Mouse (Mus musculus) heart, postnatal 0 days (tissue): ENCODE measurements around the gene Cd164l2. TPM values are rescaled to one million over a fixed set of nuclear protein-coding genes. Genes with fewer than 3 reads are reported as not detected.

Source experiments
- ATAC-seq: fragments of 200-750 bp; cut with Nextera tagmentation; 2 replicates; pipeline ENCODE4 v1.8.0; 2017; ENCODE audit warnings: low read depth, moderate number of reproducible peaks, moderate library complexity; ENCODE audit not compliant: insufficient read depth
- DNase-seq: peaks from one replicate; pipeline ENCODE4 v3.0.0-alpha.2; 2016; ENCODE audit warnings: low spot score
- H3K27ac ChIP-seq: fragments of 300-500 bp; sonication (generic); 2 replicates; pipeline ENCODE4 v1.5.1; 2014; ENCODE audit warnings: low read depth, mild to moderate bottlenecking
- H3K27me3 ChIP-seq: fragments of 300-500 bp; sonication (generic); 2 replicates; pipeline ENCODE4 v1.6.1; 2014; ENCODE audit warnings: low read length, mixed read lengths; ENCODE audit not compliant: control insufficient read depth, insufficient read depth
- H3K36me3 ChIP-seq: fragments of 300-500 bp; sonication (generic); replicated peaks from 2 replicates; pipeline ENCODE4 v1.6.1; 2014; ENCODE audit warnings: low read length, mixed read lengths; ENCODE audit not compliant: control insufficient read depth, insufficient read depth
- H3K4me1 ChIP-seq: fragments of 300-500 bp; sonication (generic); 2 replicates; pipeline ENCODE4 v1.6.1; 2014; ENCODE audit warnings: antibody characterized with exemption; ENCODE audit not compliant: control insufficient read depth, insufficient read depth
- H3K4me2 ChIP-seq: fragments of 300-500 bp; sonication (generic); 2 replicates; pipeline ENCODE4 v1.6.1; 2014; ENCODE audit warnings: low read depth, mild to moderate bottlenecking, low read length, moderate library complexity
- H3K4me3 ChIP-seq: fragments of 300-500 bp; sonication (generic); 2 replicates; pipeline ENCODE4 v1.5.1; 2014; ENCODE audit warnings: low read depth, low read length
- H3K9ac ChIP-seq: fragments of 300-500 bp; sonication (generic); replicated peaks from 2 replicates; pipeline ENCODE4 v1.6.1; 2014; ENCODE audit warnings: low read depth, low read length, mixed read lengths
- H3K9me3 ChIP-seq: fragments of 300-500 bp; sonication (generic); replicated peaks from 2 replicates; pipeline ENCODE4 v1.6.1; 2016; ENCODE audit warnings: low read length; ENCODE audit not compliant: control insufficient read depth
- CTCF ChIP-seq: IDR thresholded peaks from 2 replicates; pipeline ENCODE4 v1.5.1; 2016; ENCODE audit warnings: antibody characterized with exemption, control low read depth, low read depth
- EP300 ChIP-seq: IDR thresholded peaks from 2 replicates; pipeline ENCODE4 v1.6.1; 2016; ENCODE audit warnings: antibody characterized with exemption, low read depth
- WGBS: fragments of 180-500 bp; shearing (Covaris S2); extraction: QIAGEN DNeasy Blood & Tissue Kit; methylation state at CpG from one replicate; pipeline ENCODE4 v1.1.7; 2014; 5-methylcytosine and 5-hydroxymethylcytosine counted together
- polyA plus RNA-seq: library from polyadenylated mRNA; unstranded; fragments of >200 nt; fragmentation: Nextera tagmentation; extraction: Ambion mirVana; gene quantifications from 2 replicates; pipeline ENCODE4 v1.2.1, GENCODE M21; 2015
- total RNA-seq: library from RNA; depleted of rRNA; stranded (reverse); fragments of >200 nt; gene quantifications from 2 replicates; pipeline ENCODE4 v1.2.3, GENCODE M21; 2014; ENCODE audit warnings: low replicate concordance

Gene Cd164l2
- total and polyA plus RNA-seq, 2 experiments from 2014 or later: 0.33 TPM; not detected in 1

GRCm38 (mm10) chr4:133257798-133258408, 46.0 kb downstream of the Cd164l2 start:
- ATAC-seq (no peak), DNase-seq (no peak)
- TF ChIP-seq EP300: no peak
- TF ChIP-seq CTCF: no peak
- H3K27me3 ChIP-seq: peaks cover 23% of the 10 kb centered on the region
- WGBS: 81% methylated on average over 12 of the region's 12 CpGs
- H3K4me2 ChIP-seq: no peak overlapping the region
- H3K27ac ChIP-seq: no peak overlapping the region
- H3K9me3 ChIP-seq: no peaks in the 10 kb centered on the region
- no peaks in the 10 kb centered on the region for H3K36me3 ChIP-seq
- no peak overlapping the region for H3K9ac ChIP-seq
- no peaks in the 10 kb centered on the region for H3K4me1 ChIP-seq
- H3K4me3 ChIP-seq: no peak overlapping the region

DNA sequence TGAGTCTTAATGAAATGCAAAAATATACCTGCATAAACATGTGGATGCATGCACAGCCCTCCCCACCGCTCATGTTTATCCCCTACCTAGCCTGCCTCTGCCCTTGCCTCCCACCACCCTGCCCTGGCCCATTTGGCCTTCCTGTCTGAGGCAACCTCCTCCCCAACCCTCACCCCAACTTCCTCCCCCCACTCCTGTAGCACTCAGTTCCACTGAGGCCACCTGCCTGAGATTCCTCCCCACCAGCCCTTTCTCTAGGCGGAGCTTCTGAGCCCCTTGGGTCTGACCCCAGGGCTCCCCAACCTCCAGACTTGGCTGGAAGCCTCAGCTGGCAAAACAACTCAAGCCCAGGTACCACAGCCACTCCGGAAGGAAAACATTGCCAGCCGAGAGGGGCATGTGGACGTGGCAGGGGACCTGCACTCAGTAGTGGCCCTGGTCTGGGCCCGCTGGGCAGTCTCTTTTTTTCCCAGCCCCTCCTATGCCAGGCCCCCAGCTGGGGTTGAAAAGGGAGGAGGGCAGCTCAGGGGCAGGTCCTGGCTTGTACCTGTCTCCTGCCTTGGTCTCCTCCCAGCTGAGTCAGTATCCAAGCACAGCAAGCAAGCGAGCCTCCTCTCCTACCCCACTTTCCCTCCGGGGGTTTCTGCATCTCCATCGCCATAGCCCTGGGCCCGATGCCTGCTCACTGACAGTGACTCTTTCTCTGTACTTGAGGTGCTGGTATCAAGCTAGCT, 49.9 kb downstream of the Cd164l2 start:
- Histone ChIP-seq H3K9me3 (no peaks in the 10 kb centered on the region), H3K27me3 (peaks cover 8% of the 10 kb centered on the region; the same call in 1 of the 2 replicates), H3K27ac (no peak overlapping the region), H3K4me2 (peak overlapping the region; percentile 3; the same call in 1 of the 2 replicates), H3K9ac (no peak overlapping the region), H3K4me1 (no peaks in the 10 kb centered on the region), H3K4me3 (no peak overlapping the region), H3K36me3 (peaks cover 20% of the 10 kb centered on the region)
- ATAC-seq (no peak), DNase-seq (no peak)
- no peak for TF ChIP-seq EP300
- TF ChIP-seq CTCF: no peak
- WGBS: 55% methylated on average over 10 of the region's 10 CpGs

DNA sequence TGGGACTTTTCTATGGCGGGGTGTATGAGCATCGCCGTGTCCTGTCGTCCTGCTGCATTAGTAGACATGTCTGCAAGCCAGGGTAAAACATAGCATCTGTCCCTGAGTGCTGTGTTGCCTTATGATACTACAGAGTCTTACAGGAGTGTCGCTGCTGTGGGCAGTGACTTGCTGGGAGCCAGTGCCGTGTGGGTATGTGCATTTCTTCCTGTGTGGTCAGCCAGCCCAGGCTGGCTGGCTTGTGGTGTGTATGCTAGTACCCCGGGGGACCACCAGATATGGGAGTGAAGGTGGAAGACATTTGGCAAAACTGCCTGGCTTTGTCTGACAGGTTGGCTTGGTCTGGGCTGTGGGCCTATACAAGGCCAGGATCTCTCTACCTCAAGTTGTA, 50.4 kb downstream of the Cd164l2 start:
- H3K4me2 ChIP-seq: peak overlapping the region; percentile 3; the same call in 1 of the 2 replicates
- no peak for TF ChIP-seq EP300
- no peak for TF ChIP-seq CTCF
- no peak overlapping the region for H3K27ac ChIP-seq
- peaks cover 25% of the 10 kb centered on the region for H3K36me3 ChIP-seq
- peaks cover 2% of the 10 kb centered on the region; the same call in 1 of the 2 replicates for H3K27me3 ChIP-seq
- ATAC-seq (no peak), DNase-seq (no peak)
- no peak overlapping the region for H3K4me3 ChIP-seq
- H3K4me1 ChIP-seq: no peaks in the 10 kb centered on the region
- H3K9me3 ChIP-seq: no peaks in the 10 kb centered on the region
- H3K9ac ChIP-seq: no peak overlapping the region
- 60% methylated on average over 7 of the region's 7 CpGs for WGBS

DNA sequence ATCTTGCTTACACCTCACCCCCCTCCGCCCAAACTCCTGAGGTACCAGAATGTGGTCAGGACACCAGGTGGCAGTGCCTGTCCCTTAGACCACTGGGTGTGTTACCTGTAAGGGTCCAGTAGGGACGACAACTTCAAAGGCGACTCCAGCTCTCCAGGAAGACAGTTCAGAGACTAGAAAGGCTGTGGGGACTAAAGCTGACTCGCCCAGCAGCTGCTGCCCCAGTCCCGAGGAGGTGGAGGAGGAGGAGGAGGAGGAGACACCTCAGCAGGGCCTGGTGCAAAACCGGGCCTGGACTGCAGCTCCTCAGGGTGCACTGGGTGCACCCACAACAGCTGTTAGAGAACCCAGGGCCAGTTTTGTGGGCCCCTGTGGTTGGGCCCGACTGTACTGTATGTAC, 51.0 kb downstream of the Cd164l2 start, which contains the start of gene Sytl1:
Sytl1 (minus strand) TSS at position 232 of the 400 bp plus-strand sequence.
- Histone ChIP-seq H3K4me2 (peak within 1 kb of the TSS; percentile 3; the same call in 1 of the 2 replicates), H3K36me3 (peaks cover 30% of the 10 kb centered on the region)
- no peak for TF ChIP-seq CTCF
- no peak for TF ChIP-seq EP300

DNA sequence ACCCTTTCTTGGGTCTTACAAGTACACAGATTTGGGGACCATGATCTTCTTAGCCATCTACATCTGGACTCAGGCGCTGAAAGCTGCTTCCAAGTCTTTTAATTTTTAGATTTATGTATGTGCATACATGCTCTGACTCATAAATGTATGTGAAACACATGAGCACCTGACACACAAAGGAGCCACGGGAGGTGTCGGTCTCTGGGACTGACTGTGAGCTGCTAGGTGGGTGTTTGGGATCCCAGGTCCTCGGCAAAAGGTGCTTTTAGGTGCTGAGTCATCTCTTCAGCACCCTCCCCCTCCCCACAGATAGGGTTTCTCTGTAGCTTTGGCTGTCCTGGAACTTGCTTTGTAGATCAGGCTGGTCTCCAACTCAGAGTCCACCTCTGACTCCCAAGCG, 51.8 kb downstream of the Cd164l2 start:
- H3K9ac ChIP-seq: no peak overlapping the region
- DNase-seq (no peak), ATAC-seq (no peak)
- 86% methylated on average over 5 of the region's 5 CpGs for WGBS
- H3K27me3 ChIP-seq: no peaks in the 10 kb centered on the region
- no peak for TF ChIP-seq CTCF
- no peak for TF ChIP-seq EP300
- H3K36me3 ChIP-seq: peaks cover 39% of the 10 kb centered on the region
- H3K4me2 ChIP-seq: no peak overlapping the region
- H3K27ac ChIP-seq: no peak overlapping the region
- H3K9me3 ChIP-seq: no peaks in the 10 kb centered on the region
- H3K4me1 ChIP-seq: no peaks in the 10 kb centered on the region
- no peak overlapping the region for H3K4me3 ChIP-seq

More for the DNA sequence above, 51.0 kb downstream of the Cd164l2 start, which contains the start of gene Sytl1:
- WGBS: 40% methylated on average over 7 of the region's 7 CpGs
- no peak for ATAC-seq
- H3K4me3 ChIP-seq: no peak within 1 kb of the TSS
- DNase-seq: no peak
- no peaks in the 10 kb centered on the region for H3K9me3 ChIP-seq
- H3K4me1 ChIP-seq: no peaks in the 10 kb centered on the region
- no peaks in the 10 kb centered on the region for H3K27me3 ChIP-seq
- no peak within 1 kb of the TSS for H3K27ac ChIP-seq
- H3K9ac ChIP-seq: no peak within 1 kb of the TSS
